Mouse (Mus musculus) spleen, embryonic (tissue): ENCODE measurements at regions not wholly inside any gene's neighbourhood (a gene's known extent, or its start where the extent isn't known, plus 50 kb on each side); places are given as distances from the start of the nearest gene placed in this dataset.

Experiments
- CTCF ChIA-PET: fragments of 350-600 bp; sonication (Branson Sonifier 250); formaldehyde crosslinking; loops from one replicate; lab custom pipeline; 2022; lab: Charles Lee

DNA sequence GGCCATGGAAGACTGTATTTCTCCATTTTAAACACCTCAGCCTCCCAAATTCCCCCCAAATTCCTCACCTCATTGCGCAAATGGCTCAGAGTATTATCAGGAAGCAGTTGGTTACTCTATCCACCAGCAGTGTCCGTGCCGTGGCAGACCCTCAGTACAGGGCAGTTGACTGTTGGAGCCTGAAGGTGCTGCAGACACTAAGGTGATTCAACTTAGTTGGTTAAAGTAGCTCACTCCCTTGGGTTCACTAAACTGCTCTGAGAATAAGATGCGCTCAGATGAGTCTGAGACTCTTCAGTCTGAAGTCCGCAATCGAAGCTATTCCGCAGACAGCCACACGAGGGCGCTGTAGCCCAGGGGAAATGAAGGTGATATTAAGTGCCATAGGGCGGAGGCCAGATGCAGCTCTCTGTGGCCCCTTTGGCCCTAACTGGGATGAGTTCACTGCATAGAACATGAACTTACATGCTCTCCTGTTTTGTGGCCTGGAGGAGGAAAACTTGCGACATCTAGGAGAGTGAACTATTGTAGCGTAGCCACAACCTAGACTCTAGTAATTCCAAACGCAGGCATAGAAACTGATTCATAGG, 62.9 kb downstream of the Amer3 start:
- CTCF ChIA-PET: interaction anchor here (0.7 kb wide), 1 partner anchor 745 kb away, joined by 15 read pairs; no protein-coding TSS in a partner anchor

GRCm38 (mm10) chr1:34653963-34654644, 74.6 kb downstream of the Amer3 start:
- CTCF ChIA-PET: no interaction called here

GRCm38 (mm10) chr1:34657481-34657880, 78.0 kb downstream of the Amer3 start:
- CTCF ChIA-PET: no interaction called here

GRCm38 (mm10) chr1:34663875-34664547, 84.6 kb downstream of the Amer3 start:
- CTCF ChIA-PET: no interaction called here

GRCm38 (mm10) chr1:34664816-34665511, 85.5 kb downstream of the Amer3 start:
- CTCF ChIA-PET: no interaction called here

DNA sequence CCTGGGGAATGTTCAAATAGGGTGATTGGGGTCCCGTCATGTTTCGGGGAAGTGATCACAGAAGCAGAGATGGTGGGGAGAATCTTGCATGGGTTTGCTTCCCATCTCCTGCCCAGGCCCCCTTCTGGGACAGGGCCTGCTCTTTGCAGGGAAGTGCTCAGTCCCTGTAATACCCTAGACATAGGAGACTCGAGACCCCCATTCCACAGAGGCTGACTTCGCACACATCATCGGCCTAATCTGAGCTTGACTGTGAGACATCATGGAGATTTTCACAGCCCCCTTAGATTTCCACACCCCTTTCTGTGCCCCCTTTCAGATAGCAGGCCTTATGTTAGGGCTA, 86.0 kb downstream of the Amer3 start:
- CTCF ChIA-PET: no interaction called here

GRCm38 (mm10) chr1:34666226-34666662, 86.8 kb downstream of the Amer3 start:
- CTCF ChIA-PET: no interaction called here

GRCm38 (mm10) chr1:34677105-34677741, 97.8 kb downstream of the Amer3 start:
- CTCF ChIA-PET: no interaction called here

GRCm38 (mm10) chr1:34677832-34678733, 98.6 kb downstream of the Amer3 start:
- CTCF ChIA-PET: no interaction called here

- CTCF ChIA-PET: no interaction called here
Observed at GRCm38 (mm10) chr1:34678734-34679068, 99.2 kb downstream of the Amer3 start.

GRCm38 (mm10) chr1:34686539-34686938, 107.1 kb downstream of the Amer3 start:
- CTCF ChIA-PET: no interaction called here

DNA sequence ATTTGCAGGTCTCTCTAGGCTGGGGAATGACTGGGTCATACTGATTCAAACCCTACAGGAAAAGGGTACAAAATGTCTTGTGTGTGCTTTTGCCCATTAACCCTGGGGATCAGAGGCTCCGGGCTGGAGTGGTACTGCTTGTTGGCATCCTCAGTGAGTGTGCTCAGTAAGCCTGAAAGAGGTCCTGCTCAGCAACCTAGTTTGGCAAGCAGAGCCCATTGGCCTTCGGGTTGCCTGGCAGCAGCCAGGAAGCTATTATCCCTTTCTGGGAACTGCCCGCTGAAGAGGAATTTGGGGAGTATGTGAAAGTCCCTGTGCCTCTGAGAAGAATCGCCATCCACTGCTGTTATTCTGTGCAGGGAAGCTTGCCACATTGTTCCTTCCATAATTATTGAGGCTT, 117.1 kb downstream of the Amer3 start:
- CTCF ChIA-PET: no interaction called here

DNA sequence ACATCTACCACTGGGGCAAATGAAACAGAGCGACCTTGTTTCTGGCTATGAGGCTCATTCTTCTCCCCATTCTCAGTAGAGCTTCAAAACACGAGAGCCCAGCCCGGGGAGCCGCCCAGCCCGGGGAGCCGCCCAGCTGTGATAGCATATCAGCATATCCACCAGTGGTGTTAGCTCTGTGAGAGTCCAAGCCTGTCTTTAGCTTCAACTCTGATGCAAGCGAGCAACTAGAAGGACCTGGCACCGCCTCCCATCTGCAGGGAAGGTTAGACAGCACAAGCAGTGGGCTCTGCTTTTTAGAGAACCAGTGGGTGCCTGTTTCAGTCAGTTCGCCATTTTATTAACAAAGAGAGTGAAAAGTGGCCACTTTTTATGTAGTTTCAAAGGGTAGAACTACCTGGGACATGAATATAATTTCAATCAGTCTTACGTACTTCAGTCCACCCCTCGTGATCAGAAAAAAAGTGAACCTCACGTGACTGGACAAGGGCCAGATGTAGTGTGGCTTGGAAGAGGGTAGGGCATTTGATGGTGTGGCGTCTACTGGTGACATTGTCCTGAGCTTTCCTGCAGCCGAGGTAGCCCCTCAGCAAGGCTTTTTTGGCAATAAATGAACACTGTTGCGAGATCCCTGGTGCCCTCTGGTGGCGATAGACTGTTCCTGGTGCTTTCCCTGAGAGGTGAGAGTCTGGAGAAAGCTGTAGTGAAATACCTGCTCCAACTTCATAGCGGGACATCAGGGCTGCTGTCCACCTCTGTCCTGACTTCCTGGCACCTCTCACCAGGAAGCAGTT, 121.0 kb downstream of the Amer3 start:
- CTCF ChIA-PET: no interaction called here

GRCm38 (mm10) chr1:34701436-34701835, 122.0 kb downstream of the Amer3 start:
- CTCF ChIA-PET: no interaction called here

DNA sequence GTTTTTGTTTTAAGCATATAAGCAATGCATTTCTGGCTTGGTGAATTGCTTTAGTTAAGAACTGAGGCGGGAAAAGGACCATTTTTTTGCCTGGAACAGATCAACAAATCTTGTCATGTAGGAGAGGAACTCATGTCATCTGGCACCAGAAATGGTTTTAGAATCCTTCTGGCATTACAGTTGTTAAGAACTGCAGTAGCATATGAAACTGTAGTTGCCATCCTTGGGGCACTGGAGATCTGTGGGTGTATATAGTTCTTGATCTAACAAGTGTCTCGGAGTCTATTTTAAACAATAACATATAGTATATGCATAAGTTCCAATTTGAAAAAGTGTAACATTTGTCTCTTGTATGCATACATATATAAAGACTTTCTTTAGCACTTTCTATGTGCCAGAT, 129.6 kb downstream of the Amer3 start:
- CTCF ChIA-PET: no interaction called here

- CTCF ChIA-PET: no interaction called here
Observed at GRCm38 (mm10) chr1:34722674-34723073, 120.2 kb downstream of the Fam168b start.

DNA sequence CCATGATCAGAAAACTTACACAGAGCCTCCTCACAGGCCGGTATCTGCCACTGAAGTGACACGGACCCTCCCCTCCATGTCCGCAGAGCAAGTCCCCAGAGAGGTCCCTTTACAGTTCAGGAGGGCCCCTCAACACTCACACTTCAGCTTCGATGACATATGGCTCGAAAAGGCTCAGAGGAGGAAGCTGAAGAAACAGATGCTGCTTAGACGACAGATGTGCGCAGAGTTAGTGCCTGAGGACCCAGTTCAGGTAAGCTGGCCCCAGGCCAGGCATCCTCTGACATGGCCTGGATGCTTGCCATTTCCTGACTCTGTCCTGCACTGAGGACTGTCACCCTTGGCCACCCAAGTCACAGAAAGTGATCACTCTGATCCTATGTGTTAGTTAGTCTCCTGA, 110.7 kb downstream of the Fam168b start:
- CTCF ChIA-PET: no interaction called here

DNA sequence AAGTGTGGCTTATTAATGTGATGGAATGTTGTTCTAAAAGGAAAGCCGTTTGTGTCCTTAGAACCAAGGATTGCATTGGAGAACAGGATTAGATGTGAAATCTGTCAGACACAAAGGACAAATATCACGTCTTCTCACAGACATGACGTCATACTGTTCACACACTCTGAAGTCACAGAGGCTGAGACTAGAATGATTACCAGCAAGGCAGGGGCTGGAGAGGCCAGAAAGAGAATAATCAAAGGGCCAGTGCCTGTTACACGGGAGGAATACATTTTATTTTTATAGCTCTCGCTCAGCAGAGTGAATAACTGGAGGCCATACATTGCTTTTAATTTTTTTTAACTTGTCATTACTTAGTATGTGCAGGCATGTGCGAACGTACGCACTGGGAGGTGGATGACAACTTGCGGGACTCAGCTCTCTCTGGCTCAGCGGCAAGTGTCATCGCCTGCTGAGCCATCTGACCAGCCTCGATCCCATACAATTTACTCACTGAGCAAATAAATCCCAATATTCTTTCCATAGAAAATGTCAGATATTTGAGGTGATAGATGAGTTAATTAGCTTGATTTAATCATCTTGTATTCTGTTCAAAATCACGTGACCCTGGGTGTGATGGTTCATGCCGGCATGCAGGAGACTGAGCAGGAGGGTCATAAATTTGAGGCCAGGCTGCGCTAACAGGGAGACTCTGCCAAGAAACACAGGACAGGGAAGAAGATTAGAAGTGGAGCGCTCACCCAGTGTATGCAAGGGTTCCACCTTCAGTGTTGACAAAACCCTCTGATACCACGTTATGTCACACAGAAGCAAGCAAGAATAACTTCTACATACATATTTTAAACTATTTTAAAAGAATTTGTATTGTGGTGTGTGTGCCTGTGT, 109.6 kb downstream of the Fam168b start:
- CTCF ChIA-PET: no interaction called here

- CTCF ChIA-PET: no interaction called here
Observed at GRCm38 (mm10) chr1:34738386-34739067, 104.3 kb downstream of the Fam168b start.
